Mouse (Mus musculus): Measurements from ENCODE around the gene Pm20d1. TPM values are rescaled to one million over a fixed set of nuclear protein-coding genes. Genes with fewer than 3 reads are reported as not detected.

Gene Pm20d1
- total RNA-seq (2012; rRNA removed) (0.17 and 0.29 TPM in 2 replicates), total RNA-seq (2014; rRNA removed) (0.09 and 0.21 TPM in 2 replicates), polyA plus RNA-seq (2012; ENCODE audit: insufficient read length, low read depth) (0.19 and 0.53 TPM in 2 replicates)

GRCm38 (mm10) chr1:131797202-131797909 is at the start of gene Pm20d1:
Pm20d1 (plus strand) TSS chr1:131797381.
- H3K27me3 ChIP-seq (replicated peaks), result peaks cover 2% of the 10 kb centered on the region
- no peak within 1 kb of the TSS for H3K9ac ChIP-seq (ENCODE audit: insufficient read depth, low read depth)
- H3K79me2 ChIP-seq (replicated peaks; ENCODE audit: control insufficient read depth, extremely low read depth, insufficient read depth, poor library complexity, severe bottlenecking), result no peaks in the 10 kb centered on the region
- H3K9me3 ChIP-seq (replicated peaks; ENCODE audit: low read length), result no peaks in the 10 kb centered on the region
- H3K36me3 ChIP-seq (replicated peaks in 1 of 2; ENCODE audit: control insufficient read depth in 1 of 2, insufficient read depth in 1 of 2, low read length in 1 of 2), result no peaks in the 10 kb centered on the region
- in situ Hi-C loops (cut with MboI; ENCODE audit: low pct_ligation_motif_present, low pct_unique_long_range_greater_than_20kb, low sequenced_read_pairs), result no loop called here
- no peak within 1 kb of the TSS for H3K27ac ChIP-seq (ENCODE audit: insufficient read depth, low read depth)
- TF ChIP-seq JUN (IDR thresholded peaks at IDR 0.05; ENCODE audit: insufficient read depth, low read depth, low read length) (no peak), ZC3H11A (IDR thresholded peaks at IDR 0.05; ENCODE audit: low read depth, low read length) (no peak), ZKSCAN1 (IDR thresholded peaks at IDR 0.05; ENCODE audit: borderline replicate concordance, low read depth, low read length) (no peak), MEF2A (IDR thresholded peaks at IDR 0.05; ENCODE audit: borderline replicate concordance, low read depth, low read length) (no peak), RCOR1 (conservative IDR thresholded peaks at IDR 0.05; ENCODE audit: low read depth, low read length) (no peak), E2F4 (IDR thresholded peaks at IDR 0.05; ENCODE audit: insufficient replicate concordance, low read depth, low read length) (no peak), TCF12 (IDR thresholded peaks at IDR 0.05; ENCODE audit: low read depth, low read length) (no peak), ZMIZ1 (IDR thresholded peaks at IDR 0.05; ENCODE audit: low read depth, low read length) (no peak), JUND (conservative IDR thresholded peaks at IDR 0.05; ENCODE audit: low read depth, low read length) (no peak), MAX (IDR thresholded peaks at IDR 0.05; ENCODE audit: low read length) (no peak), MAFK (IDR thresholded peaks at IDR 0.05; ENCODE audit: insufficient replicate concordance, low read length) (no peak), IRF4 (IDR thresholded peaks at IDR 0.05; ENCODE audit: low read depth, low read length) (no peak), CTCF (conservative IDR thresholded peaks at IDR 0.05 in 1 of 2, IDR thresholded peaks at IDR 0.05 in 1 of 2; ENCODE audit: low read depth in 2 of 2, low read length in 2 of 2) (no peak)
- H3K4me1 ChIP-seq (ENCODE audit: control insufficient read depth in 1 of 2, insufficient read depth in 2 of 2), result peaks cover 6 to 11% of the 10 kb centered on the region in 2 experiments
- dilution Hi-C loops (cut with MboI; ENCODE audit: extremely low pct_ligation_motif_present, extremely low pct_unique_long_range_greater_than_20kb, low sequenced_read_pairs), result no loop called here
- no peak within 1 kb of the TSS for H3K4me2 ChIP-seq (ENCODE audit: insufficient read depth, low read depth, poor library complexity, severe bottlenecking)
- no peak for DNase-seq (ENCODE audit: extremely low read depth)
- no peak within 1 kb of the TSS for H3K4me3 ChIP-seq (replicated peaks in 1 of 3; ENCODE audit: low read depth in 2 of 3, low read length in 2 of 3, poor library complexity in 1 of 3)

DNA sequence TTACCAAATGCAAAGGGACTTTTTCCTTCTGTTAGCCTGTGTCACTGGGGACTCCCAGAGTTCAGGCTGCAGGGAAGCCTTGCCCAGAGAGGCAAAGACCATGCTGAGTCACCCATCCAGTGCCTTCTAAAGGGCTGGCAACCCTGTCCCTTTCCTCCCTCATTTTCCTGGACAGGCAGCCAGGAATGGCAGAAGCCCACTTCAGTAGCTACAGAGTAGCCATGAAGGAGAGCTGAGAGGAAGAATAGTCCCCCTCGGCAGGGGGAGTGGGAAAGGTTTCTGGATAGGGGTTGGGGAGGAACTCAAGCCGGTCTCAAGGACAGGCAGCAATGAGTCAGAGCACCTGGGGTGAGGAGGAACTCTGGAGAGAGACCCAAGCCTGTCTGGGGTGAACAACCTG is 49.4 kb upstream of the Pm20d1 start:
- in situ Hi-C loops (cut with MboI; ENCODE audit: low pct_ligation_motif_present, low pct_unique_long_range_greater_than_20kb, low sequenced_read_pairs), result loop anchor here (5.0 kb wide), 1 partner anchor 85 kb away; no protein-coding TSS in a partner anchor

More for the DNA sequence above, 49.4 kb upstream of the Pm20d1 start:
- no peak overlapping the region for H3K4me3 ChIP-seq (replicated peaks in 1 of 3; ENCODE audit: low read depth in 2 of 3, low read length in 2 of 3, poor library complexity in 1 of 3)
- peaks cover 3 to 60% of the 10 kb centered on the region in 2 experiments for H3K4me1 ChIP-seq (ENCODE audit: control insufficient read depth in 1 of 2, insufficient read depth in 2 of 2)
- no peaks in the 10 kb centered on the region for H3K79me2 ChIP-seq (replicated peaks; ENCODE audit: control insufficient read depth, extremely low read depth, insufficient read depth, poor library complexity, severe bottlenecking)
- no peaks in the 10 kb centered on the region for H3K9me3 ChIP-seq (replicated peaks; ENCODE audit: low read length)
- TF ChIP-seq RAD21 (IDR thresholded peaks at IDR 0.05; ENCODE audit: low read depth, low read length) (no peak), BHLHE40 (IDR thresholded peaks at IDR 0.05; ENCODE audit: low read depth, low read length) (no peak), RCOR1 (conservative IDR thresholded peaks at IDR 0.05; ENCODE audit: low read depth, low read length) (no peak), SIN3A (IDR thresholded peaks at IDR 0.05; ENCODE audit: low read length) (no peak), UBTF (IDR thresholded peaks at IDR 0.05; ENCODE audit: low read depth, low read length) (no peak), JUN (IDR thresholded peaks at IDR 0.05; ENCODE audit: insufficient read depth, low read depth, low read length) (no peak), ZC3H11A (IDR thresholded peaks at IDR 0.05; ENCODE audit: low read depth, low read length) (no peak), JUND (conservative IDR thresholded peaks at IDR 0.05; ENCODE audit: low read depth, low read length) (no peak), NRF1 (IDR thresholded peaks at IDR 0.05; ENCODE audit: low read depth, low read length) (no peak), SMC3 (IDR thresholded peaks at IDR 0.05; ENCODE audit: low read depth, low read length) (no peak), HCFC1 (IDR thresholded peaks at IDR 0.05; ENCODE audit: low read depth, low read length) (no peak)
- dilution Hi-C loops (cut with MboI; ENCODE audit: extremely low pct_ligation_motif_present, extremely low pct_unique_long_range_greater_than_20kb, low sequenced_read_pairs), result no loop called here
- no peaks in the 10 kb centered on the region for H3K36me3 ChIP-seq (replicated peaks in 1 of 2; ENCODE audit: control insufficient read depth in 1 of 2, insufficient read depth in 1 of 2, low read length in 1 of 2)
- no peak overlapping the region for H3K9ac ChIP-seq (ENCODE audit: insufficient read depth, low read depth)
- no peak overlapping the region for H3K27ac ChIP-seq (ENCODE audit: insufficient read depth, low read depth)
- H3K4me2 ChIP-seq (ENCODE audit: insufficient read depth, low read depth, poor library complexity, severe bottlenecking), result no peak overlapping the region
- H3K27me3 ChIP-seq (replicated peaks), result no peaks in the 10 kb centered on the region
- no peak for DNase-seq (ENCODE audit: extremely low read depth)
